Mouse (Mus musculus) kidney, adult 2 months (tissue): ENCODE measurements around the gene Tram2.

Experiments
- CTCF ChIP-seq: fragments of 200-500 bp; conservative IDR thresholded peaks from 2 replicates; pipeline ENCODE4 v1.5.1; 2011; ENCODE audit warnings: low read depth, mild to moderate bottlenecking, control low read depth, low read length, moderate library complexity, mixed read lengths; ENCODE audit not compliant: insufficient read depth, insufficient read length
- POLR2A ChIP-seq: fragments of 200-500 bp; IDR thresholded peaks from one replicate; pipeline ENCODE4 v1.6.1; 2011; ENCODE audit warnings: low read depth, low read length, control low read depth

- TF ChIP-seq CTCF: no peak
- TF ChIP-seq POLR2A: no peak
Observed at GRCm38 (mm10) chr1:21067536-21068221, 11.3 kb downstream of the Tram2 start.
